Mouse (Mus musculus) T-helper 1 cell (primary cell): ENCODE results near the gene Arhgef10l.

ENCODE experiments used
- in situ Hi-C: fragments of 300-600 bp; cut with MboI, MseI; formaldehyde crosslinking; loops from one replicate; pipeline ENCODE4 v1.15.1; 2025; ENCODE audit warnings: high pct_unique_total_duplicates

The Arhgef10l gene

GRCm38 (mm10) chr4:140532270-140532669 lies 133.5 kb downstream of the Arhgef10l start:
- in situ Hi-C loops: no loop called here

GRCm38 (mm10) chr4:140531024-140531423 lies 134.8 kb downstream of the Arhgef10l start:
- in situ Hi-C loops: no loop called here

- in situ Hi-C loops: no loop called here
These were observed 136.1 kb downstream of the Arhgef10l start for GRCm38 (mm10) chr4:140529735-140530134.

- in situ Hi-C loops: no loop called here
These were observed 137.4 kb downstream of the Arhgef10l start for GRCm38 (mm10) chr4:140528443-140528842.

- in situ Hi-C loops: no loop called here
These were observed 140.1 kb downstream of the Arhgef10l start for GRCm38 (mm10) chr4:140525674-140526177.

- in situ Hi-C loops: no loop called here
These were observed 140.9 kb downstream of the Arhgef10l start for GRCm38 (mm10) chr4:140524927-140525326.

- in situ Hi-C loops: no loop called here
These were observed 142.9 kb downstream of the Arhgef10l start for GRCm38 (mm10) chr4:140522873-140523272.

GRCm38 (mm10) chr4:140520719-140521118 lies 145.1 kb downstream of the Arhgef10l start:
- in situ Hi-C loops: no loop called here

DNA sequence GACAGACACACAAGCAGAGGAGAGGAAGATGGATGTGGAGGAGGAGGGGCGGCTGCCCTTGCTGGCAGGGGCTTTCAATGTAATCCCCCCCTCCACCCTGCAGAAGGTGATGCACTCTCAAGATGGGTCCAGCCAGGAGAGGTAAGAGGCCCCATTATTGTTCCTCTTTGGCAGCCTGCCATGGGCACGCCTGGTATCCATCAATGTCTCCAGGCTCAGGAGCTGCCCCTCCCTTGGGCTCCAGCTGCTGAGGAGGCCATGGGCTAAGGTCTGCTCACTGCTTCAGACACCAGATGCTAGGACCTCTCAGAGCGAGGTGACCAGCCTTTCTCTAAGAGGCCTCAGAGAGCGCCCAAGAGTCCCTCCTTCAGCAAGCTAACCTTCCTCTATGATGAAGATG lies 152.0 kb downstream of the Arhgef10l start:
- in situ Hi-C loops: no loop called here

GRCm38 (mm10) chr4:140509856-140510255 lies 156.0 kb downstream of the Arhgef10l start:
- in situ Hi-C loops: no loop called here

GRCm38 (mm10) chr4:140507172-140507714 lies 158.6 kb downstream of the Arhgef10l start:
- in situ Hi-C loops: no loop called here

GRCm38 (mm10) chr4:140505608-140506002 lies 160.2 kb downstream of the Arhgef10l start:
- in situ Hi-C loops: no loop called here

GRCm38 (mm10) chr4:140504921-140505607 lies 160.7 kb downstream of the Arhgef10l start:
- in situ Hi-C loops: no loop called here

DNA sequence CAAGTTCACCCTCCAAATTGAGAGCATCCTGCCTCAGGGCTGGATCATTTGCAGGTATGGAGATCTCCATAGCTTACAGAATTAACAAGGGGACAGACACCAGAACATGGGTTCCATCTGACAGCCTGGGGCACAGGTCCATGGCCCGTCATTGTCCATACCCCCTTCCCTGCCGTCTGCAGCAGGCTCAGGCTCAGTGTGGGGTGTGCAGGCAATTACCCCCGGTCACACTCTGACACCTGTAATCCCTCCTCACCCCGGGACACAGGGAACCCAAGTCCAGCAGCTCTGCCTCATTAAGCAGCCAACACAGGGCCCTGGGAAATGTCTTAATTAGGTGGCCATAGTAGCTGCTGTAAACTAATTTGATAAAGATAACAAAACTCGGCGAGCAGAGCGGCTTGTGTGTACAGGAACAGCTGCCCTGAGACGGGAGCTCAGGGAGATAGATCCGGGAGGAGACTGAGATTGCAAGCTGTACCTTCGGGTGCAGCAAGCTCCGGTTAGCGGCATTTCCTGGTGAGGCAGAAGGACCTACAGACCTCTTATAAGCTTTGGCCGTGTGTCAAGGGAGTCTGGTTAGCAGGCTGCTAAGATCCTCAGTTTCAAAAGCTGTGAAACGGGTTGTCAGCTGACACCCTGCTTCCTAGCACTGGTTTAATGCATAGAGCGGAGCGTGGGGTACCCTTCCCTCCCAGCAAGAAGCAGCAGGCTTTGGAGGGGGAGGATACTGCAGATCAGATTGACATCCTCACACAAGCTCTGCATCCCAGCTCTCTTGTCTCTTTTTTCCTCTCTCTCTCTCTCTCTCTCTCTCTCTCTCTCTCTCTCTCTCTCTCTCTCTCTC lies 161.5 kb downstream of the Arhgef10l start:
- in situ Hi-C loops: no loop called here

DNA sequence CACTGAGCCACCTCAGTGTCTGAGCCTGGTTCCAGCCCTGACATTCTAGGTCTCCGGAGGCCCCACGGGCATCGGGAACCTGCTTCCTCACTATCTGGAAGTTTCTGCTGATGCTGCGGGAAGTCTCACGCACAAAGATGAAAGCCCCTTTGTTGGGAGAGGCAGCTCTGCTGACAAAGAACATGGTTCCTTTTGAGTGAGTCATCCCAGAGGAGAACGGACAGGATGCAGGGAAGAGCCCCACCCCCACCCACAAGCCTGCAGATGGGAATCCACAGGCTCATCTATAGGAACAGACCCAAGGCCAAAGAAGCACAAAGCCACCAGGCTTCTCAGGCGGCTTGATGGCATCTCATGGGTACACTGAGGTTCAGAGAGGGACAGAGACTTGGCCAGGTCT lies 165.0 kb downstream of the Arhgef10l start:
- in situ Hi-C loops: no loop called here

DNA sequence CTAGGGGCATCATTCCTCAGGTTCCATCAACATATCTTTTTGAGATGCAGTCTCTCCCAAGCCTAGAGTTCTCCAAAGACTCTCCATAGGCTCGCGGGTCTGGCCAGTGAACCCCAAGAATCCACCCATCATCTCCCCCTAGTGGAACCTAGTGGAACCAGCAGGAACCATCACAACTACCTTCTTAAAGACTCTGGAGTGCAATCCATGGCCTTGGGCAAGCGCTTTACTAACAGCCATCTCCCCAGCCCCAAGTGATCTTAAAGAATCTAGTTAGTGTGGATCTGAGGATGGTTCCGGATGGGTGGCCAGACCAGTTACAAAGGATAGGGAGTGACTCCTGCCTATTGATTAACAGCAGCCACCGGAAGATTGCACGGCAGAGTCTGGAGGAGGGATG lies 166.2 kb downstream of the Arhgef10l start:
- in situ Hi-C loops: no loop called here

- in situ Hi-C loops: no loop called here
These were observed 168.6 kb downstream of the Arhgef10l start for GRCm38 (mm10) chr4:140497169-140497568.

DNA sequence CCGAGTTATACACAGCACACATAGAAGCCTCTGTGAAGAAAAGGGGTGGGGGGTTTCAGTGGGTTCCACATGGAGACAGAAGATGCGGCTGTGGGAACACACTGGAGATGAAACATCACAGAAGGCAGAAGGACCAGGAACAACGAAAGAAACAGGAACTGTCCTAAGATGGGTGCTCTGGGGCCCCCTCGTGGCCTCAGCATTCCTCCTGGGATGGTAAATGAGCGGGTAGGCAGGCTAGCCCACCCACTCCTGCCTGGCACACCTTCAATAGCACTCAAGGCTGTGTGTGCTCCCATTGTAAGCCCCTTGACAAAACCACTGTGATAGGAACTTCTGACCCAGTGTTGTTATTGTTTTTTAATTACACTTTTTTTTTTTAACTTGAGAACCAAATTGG lies 174.3 kb downstream of the Arhgef10l start:
- in situ Hi-C loops: no loop called here

- in situ Hi-C loops: no loop called here
These were observed 180.4 kb downstream of the Arhgef10l start for GRCm38 (mm10) chr4:140485442-140485841.

DNA sequence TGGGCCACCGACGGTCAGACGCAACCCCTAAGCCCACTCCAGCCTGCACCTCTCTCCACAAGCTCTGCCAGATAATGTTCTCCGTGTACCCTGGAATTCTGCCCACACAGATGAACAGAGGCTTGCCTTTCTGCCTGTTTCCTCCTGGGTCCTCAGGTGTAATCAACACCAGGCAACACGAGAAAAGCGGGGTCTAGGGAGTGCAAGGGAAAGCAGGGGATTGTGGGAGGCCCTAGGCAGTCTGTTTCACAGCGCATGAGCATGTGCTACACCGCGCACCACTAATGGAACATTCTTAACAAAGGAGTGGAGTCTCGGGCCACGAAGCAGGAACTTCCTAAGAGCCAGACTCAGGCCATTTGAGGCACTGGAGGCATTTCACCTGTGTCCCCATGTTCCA lies 182.7 kb downstream of the Arhgef10l start:
- in situ Hi-C loops: no loop called here

GRCm38 (mm10) chr4:140480369-140481067 lies 185.3 kb downstream of the Arhgef10l start:
- in situ Hi-C loops: no loop called here

GRCm38 (mm10) chr4:140475194-140475593 lies 190.6 kb downstream of the Arhgef10l start:
- in situ Hi-C loops: no loop called here
